21 mouse cellular contexts compared by ENCODE assay signal in the genomic region with DNA sequence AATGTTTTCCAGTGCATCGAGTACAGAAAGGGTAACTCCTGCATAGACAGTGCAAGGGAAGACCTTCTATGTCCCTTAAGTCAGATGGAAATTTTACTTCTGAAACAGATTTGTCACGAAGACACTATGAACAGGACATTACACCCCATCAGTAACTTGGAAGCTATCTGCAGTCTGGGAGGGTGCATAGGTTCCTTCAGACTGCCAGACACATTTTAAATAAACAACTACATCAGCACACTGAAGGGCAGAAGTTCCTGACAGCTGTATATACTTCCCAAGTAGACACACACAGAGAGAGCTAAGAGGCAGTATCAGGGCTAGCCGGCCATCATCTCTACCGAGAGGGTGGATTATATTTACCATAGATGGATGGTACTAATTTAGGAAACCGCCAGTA.
DNase-seq lines count a peak whose midpoint lies in the region; ATAC-seq and TF ChIP-seq lines count a peak whose summit lies in the region.
"Had no signal": no experiment of that assay in that cellular context is flagged by ENCODE, and none has a peak within 500 bp of the region (broad histone marks: within the 10 kb centered on the region; RNA-seq: fewer than 3 reads in every experiment).

No protein-coding gene starts in this region.

- H3K4me2 ChIP-seq in hindbrain, embryonic 15.5 days: no peak overlapping the region
- no peak overlapping the region for H3K4me2 ChIP-seq in hindbrain, postnatal 0 days (ENCODE audit: low read depth, low read length)
- no peak overlapping the region for H3K4me2 ChIP-seq in lung, embryonic 15.5 days
- no peak overlapping the region for H3K4me2 ChIP-seq in midbrain, embryonic 13.5 days (replicated peaks)
- H3K4me2 ChIP-seq: embryonic facial prominence, embryonic 12.5 days; embryonic facial prominence, embryonic 15.5 days; heart, embryonic 11.5 days had no signal

- WGBS in hindbrain, embryonic 15.5 days: 68% methylated on average over 5 of the region's 5 CpGs
- 77% methylated on average over 5 of the region's 5 CpGs for WGBS in hindbrain, postnatal 0 days
- 34% methylated on average over 5 of the region's 5 CpGs for WGBS in lung, embryonic 15.5 days
- 90% methylated on average over 5 of the region's 5 CpGs for WGBS in midbrain, embryonic 10.5 days
- 85% methylated on average over 5 of the region's 5 CpGs for WGBS in midbrain, embryonic 13.5 days

- H3K9ac ChIP-seq in hindbrain, embryonic 15.5 days: no peak overlapping the region
- H3K9ac ChIP-seq in hindbrain, postnatal 0 days (replicated peaks; ENCODE audit: low read length): no peak overlapping the region
- no peak overlapping the region for H3K9ac ChIP-seq in lung, embryonic 15.5 days
- H3K9ac ChIP-seq in midbrain, embryonic 13.5 days (replicated peaks): no peak overlapping the region
- H3K9ac ChIP-seq: embryonic facial prominence, embryonic 12.5 days; embryonic facial prominence, embryonic 15.5 days; forebrain, postnatal 0 days had no signal

- peaks cover 24% of the 10 kb centered on the region for H3K4me1 ChIP-seq in hindbrain, embryonic 15.5 days (replicated peaks)
- no peaks in the 10 kb centered on the region; the same call in 1 of the 2 replicates for H3K4me1 ChIP-seq in hindbrain, postnatal 0 days (ENCODE audit: insufficient read depth, low read length)
- peaks cover 28% of the 10 kb centered on the region for H3K4me1 ChIP-seq in lung, embryonic 15.5 days
- H3K4me1 ChIP-seq in midbrain, embryonic 10.5 days: peaks cover 42% of the 10 kb centered on the region
- peaks cover 34% of the 10 kb centered on the region for H3K4me1 ChIP-seq in midbrain, embryonic 13.5 days (replicated peaks)

- no peak for ATAC-seq in hindbrain, embryonic 15.5 days (ENCODE audit: low FRiP score, low read depth)
- ATAC-seq in hindbrain, postnatal 0 days: no peak
- ATAC-seq in lung, embryonic 15.5 days (ENCODE audit: borderline replicate concordance, extremely low read depth, low FRiP score, low TSS enrichment): peak; percentile 57; the same call in 1 of the 2 replicates
- no peak for ATAC-seq in midbrain, embryonic 13.5 days
- ATAC-seq: CD4-positive, CD25-positive, alpha-beta regulatory T cell, adult 4 months; forebrain, embryonic 14.5 days; forebrain, postnatal 0 days had no signal

- TF ChIP-seq CTCF in hindbrain, postnatal 0 days (IDR thresholded peaks at IDR 0.05; ENCODE audit: low read depth): no peak

- no peak overlapping the region for H3K4me3 ChIP-seq in hindbrain, embryonic 15.5 days
- H3K4me3 ChIP-seq in hindbrain, postnatal 0 days (ENCODE audit: low read length): no peak overlapping the region
- no peak overlapping the region for H3K4me3 ChIP-seq in lung, embryonic 15.5 days
- H3K4me3 ChIP-seq in midbrain, embryonic 10.5 days: no peak overlapping the region
- H3K4me3 ChIP-seq in midbrain, embryonic 13.5 days (replicated peaks): no peak overlapping the region
- H3K4me3 ChIP-seq: embryonic facial prominence, embryonic 12.5 days; embryonic facial prominence, embryonic 15.5 days; gastrocnemius, adult 2 months had no signal

- H3K9me3 ChIP-seq in hindbrain, embryonic 15.5 days: no peaks in the 10 kb centered on the region
- H3K9me3 ChIP-seq in hindbrain, postnatal 0 days (ENCODE audit: low read length): no peaks in the 10 kb centered on the region
- no peaks in the 10 kb centered on the region for H3K9me3 ChIP-seq in lung, embryonic 15.5 days
- H3K9me3 ChIP-seq in midbrain, embryonic 10.5 days (replicated peaks): no peaks in the 10 kb centered on the region
- peaks cover 2% of the 10 kb centered on the region; the same call in 1 of the 2 replicates for H3K9me3 ChIP-seq in midbrain, embryonic 13.5 days
- H3K9me3 ChIP-seq: embryonic facial prominence, embryonic 12.5 days; embryonic facial prominence, embryonic 15.5 days had no signal

- no peaks in the 10 kb centered on the region for H3K27me3 ChIP-seq in hindbrain, embryonic 15.5 days
- H3K27me3 ChIP-seq in hindbrain, postnatal 0 days (ENCODE audit: insufficient read depth, low read length): no peaks in the 10 kb centered on the region
- no peaks in the 10 kb centered on the region for H3K27me3 ChIP-seq in lung, embryonic 15.5 days
- peaks cover 6% of the 10 kb centered on the region; the same call in 1 of the 2 replicates for H3K27me3 ChIP-seq in midbrain, embryonic 10.5 days (ENCODE audit: low read depth, poor library complexity, severe bottlenecking)
- H3K27me3 ChIP-seq in midbrain, embryonic 13.5 days: peaks cover 18% of the 10 kb centered on the region; the same call in 1 of the 2 replicates
- H3K27me3 ChIP-seq: embryonic facial prominence, embryonic 12.5 days; embryonic facial prominence, embryonic 15.5 days had no signal

- no peaks in the 10 kb centered on the region for H3K36me3 ChIP-seq in hindbrain, embryonic 15.5 days
- H3K36me3 ChIP-seq in hindbrain, postnatal 0 days (ENCODE audit: insufficient read depth, low read length): no peaks in the 10 kb centered on the region
- no peaks in the 10 kb centered on the region for H3K36me3 ChIP-seq in lung, embryonic 15.5 days
- H3K36me3 ChIP-seq in midbrain, embryonic 10.5 days: no peaks in the 10 kb centered on the region
- no peaks in the 10 kb centered on the region for H3K36me3 ChIP-seq in midbrain, embryonic 13.5 days
- H3K36me3 ChIP-seq: embryonic facial prominence, embryonic 12.5 days; embryonic facial prominence, embryonic 15.5 days had no signal

- 0 out of 2 replicates have a peak overlapping the region, but pooled peaks have one; percentile 3 for H3K27ac ChIP-seq in hindbrain, embryonic 15.5 days (replicated peaks)
- no peak overlapping the region for H3K27ac ChIP-seq in hindbrain, postnatal 0 days
- H3K27ac ChIP-seq in lung, embryonic 15.5 days: peak overlapping the region; percentile 71; the same call in 1 of the 2 replicates
- 0 out of 2 replicates have a peak overlapping the region, but pooled peaks have one; percentile 72 for H3K27ac ChIP-seq in midbrain, embryonic 10.5 days (replicated peaks)
- H3K27ac ChIP-seq in midbrain, embryonic 13.5 days: no peak overlapping the region
- H3K27ac ChIP-seq: embryonic facial prominence, embryonic 12.5 days; gastrocnemius, adult 2 months had no signal

- no peak for DNase-seq in hindbrain, postnatal 0 days (ENCODE audit: low spot score)
- no peak for DNase-seq in lung, postnatal 25 days (ENCODE audit: low spot score)
- no peak for DNase-seq in midbrain, embryonic 10.5 days (ENCODE audit: low spot score)
- DNase-seq: adrenal gland, adult 2 months; adrenal gland, postnatal 14 days; cerebellum, adult 11 months; cerebellum, adult 2 months; cerebellum, adult 9-11 months; cerebellum, postnatal 25 days; forebrain, postnatal 0 days; gastrocnemius, adult 2 months; gastrocnemius, postnatal 14 days; heart, adult 11 months had no signal

Comparison
In these comparisons a context has a peak if more than half of its experiments do, and no peak if none do; other contexts are left out.
1. H3K27ac ChIP-seq: peak in hindbrain, embryonic 15.5 days (single experiment), lung, embryonic 15.5 days (single experiment) and midbrain, embryonic 10.5 days (single experiment); none in hindbrain, postnatal 0 days (single experiment) and midbrain, embryonic 13.5 days (single experiment).